ENCODE assay signal across 8 mouse cellular contexts in the genomic region with DNA sequence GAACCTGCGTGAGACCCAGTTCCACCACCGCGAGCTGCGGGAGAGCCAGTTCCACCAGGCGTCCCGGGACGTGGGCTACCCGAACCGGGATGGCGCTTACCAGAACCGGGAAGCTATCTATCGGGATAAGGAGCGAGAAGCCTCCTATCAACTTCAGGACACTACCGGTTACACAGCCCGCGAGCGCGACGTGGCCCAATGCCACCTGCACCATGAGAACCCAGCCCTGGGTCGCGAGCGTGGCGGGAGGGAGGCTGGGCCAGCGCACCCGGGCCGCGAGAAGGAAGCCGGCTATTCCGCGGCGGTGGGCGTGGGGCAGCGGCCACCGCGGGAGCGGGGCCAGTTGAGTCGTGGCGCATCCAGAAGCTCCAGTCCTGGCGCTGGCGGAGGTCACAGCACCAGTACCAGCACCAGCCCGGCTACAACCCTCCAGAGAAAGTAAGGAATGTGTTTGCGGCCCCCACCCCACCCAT. TPM values are rescaled to one million over a fixed set of nuclear protein-coding genes. Genes with fewer than 3 reads are reported as not detected.
DNase-seq lines count a peak whose midpoint lies in the region; ATAC-seq and TF ChIP-seq lines count a peak whose summit lies in the region.

No protein-coding gene starts in this region.

- ATAC-seq in intestine, embryonic 15.5 days: peak; percentile 40; the same call in 1 of the 2 replicates
- 0 out of 2 replicates have a peak, but pooled peaks have one; percentile 18 for ATAC-seq in midbrain, embryonic 13.5 days

- peak overlapping the region; percentile 87 for H3K4me2 ChIP-seq in intestine, embryonic 15.5 days (replicated peaks)
- peak overlapping the region; percentile 68 for H3K4me2 ChIP-seq in midbrain, embryonic 13.5 days (replicated peaks)

- WGBS in forebrain, embryonic 10.5 days: 20% methylated on average over 42 of the region's 42 CpGs
- 18% methylated on average over 41 of the region's 42 CpGs for WGBS in intestine, embryonic 15.5 days
- WGBS in midbrain, embryonic 13.5 days: 24% methylated on average over 42 of the region's 42 CpGs

- TF ChIP-seq CTCF in layer of hippocampus, adult 2 months (conservative IDR thresholded peaks at IDR 0.05): no peak

- H3K4me1 ChIP-seq in forebrain, embryonic 10.5 days: peaks cover 8% of the 10 kb centered on the region; the same call in 1 of the 2 replicates
- H3K4me1 ChIP-seq in intestine, embryonic 15.5 days (replicated peaks): no peaks in the 10 kb centered on the region
- H3K4me1 ChIP-seq in midbrain, embryonic 13.5 days (replicated peaks): peaks cover 15% of the 10 kb centered on the region

- H3K27ac ChIP-seq in layer of hippocampus, adult 2 months: peak overlapping the region; percentile 91
- H3K27ac ChIP-seq in forebrain, embryonic 10.5 days: peak overlapping the region; percentile 72; the same call in 1 of the 2 replicates
- H3K27ac ChIP-seq in intestine, embryonic 15.5 days: no peak overlapping the region
- no peak overlapping the region for H3K27ac ChIP-seq in midbrain, embryonic 13.5 days

- H3K9ac ChIP-seq in intestine, embryonic 15.5 days: peak overlapping the region; percentile 58
- H3K9ac ChIP-seq in midbrain, embryonic 13.5 days (replicated peaks): peak overlapping the region; percentile 69

- no peaks in the 10 kb centered on the region for H3K36me3 ChIP-seq in forebrain, embryonic 10.5 days (replicated peaks)
- H3K36me3 ChIP-seq in intestine, embryonic 15.5 days: no peaks in the 10 kb centered on the region
- no peaks in the 10 kb centered on the region for H3K36me3 ChIP-seq in midbrain, embryonic 13.5 days

- DNase-seq in layer of hippocampus, adult 2 months (ENCODE audit: low spot score in 2 of 2): no peak
- DNase-seq in layer of hippocampus, postnatal 36 days: no peak
- DNase-seq in adrenal gland, postnatal 25 days: peak; percentile 23
- DNase-seq in forebrain, embryonic 10.5 days (ENCODE audit: extremely low spot score, low spot score): no peak
- no peak for DNase-seq in frontal cortex, postnatal 10 days (ENCODE audit: low spot score in 2 of 2)
- DNase-seq in left cerebral cortex, adult 8-10 months (ENCODE audit: low spot score in 2 of 2): no peak

- H3K4me3 ChIP-seq in layer of hippocampus, adult 2 months: peak overlapping the region; percentile 72
- H3K4me3 ChIP-seq in forebrain, embryonic 10.5 days: peak overlapping the region; percentile 67
- H3K4me3 ChIP-seq in intestine, embryonic 15.5 days (replicated peaks): peak overlapping the region; percentile 59
- peak overlapping the region; percentile 61 for H3K4me3 ChIP-seq in midbrain, embryonic 13.5 days (replicated peaks)

- H3K9me3 ChIP-seq in forebrain, embryonic 10.5 days: no peaks in the 10 kb centered on the region
- no peaks in the 10 kb centered on the region for H3K9me3 ChIP-seq in intestine, embryonic 15.5 days
- no peaks in the 10 kb centered on the region for H3K9me3 ChIP-seq in midbrain, embryonic 13.5 days

- peaks cover 97% of the 10 kb centered on the region for H3K27me3 ChIP-seq in forebrain, embryonic 10.5 days (ENCODE audit: poor library complexity, severe bottlenecking)
- peaks cover 24% of the 10 kb centered on the region for H3K27me3 ChIP-seq in intestine, embryonic 15.5 days (replicated peaks)
- H3K27me3 ChIP-seq in midbrain, embryonic 13.5 days: peaks cover 91% of the 10 kb centered on the region

RNA-seq across cellular contexts. Expression of a gene that starts 0.7 kb away (rescaled TPM):
- total RNA-seq in layer of hippocampus, adult 2 months (2021): 100 to 1,000 TPM; 177 to 179 TPM
- 100 to 1,000 TPM; 157 to 165 TPM for total RNA-seq in layer of hippocampus, postnatal 36 days (2021)
- total RNA-seq in adrenal gland, postnatal 25 days (2021): 27.6 and 32.0 TPM in 2 replicates
- 1.3 and 1.4 TPM in 2 replicates for polyA plus RNA-seq in forebrain, embryonic 10.5 days (2016; fragmentation: Nextera tagmentation; extraction: Ambion mirVana)
- polyA plus RNA-seq in intestine, embryonic 15.5 days (2015; fragmentation: Nextera tagmentation; extraction: Ambion mirVana): 2.7 and 3.3 TPM in 2 replicates
- 3.2 TPM in 2 replicates for polyA plus RNA-seq in midbrain, embryonic 13.5 days (2015; fragmentation: Nextera tagmentation; extraction: Ambion mirVana)
- total RNA-seq in left cerebral cortex, adult 8-10 months (2022): 100 to 1,000 TPM; 134 to 144 (median 138) TPM

Comparison
In these comparisons a context has a peak if more than half of its experiments do, and no peak if none do; other contexts are left out.
1. H3K27ac ChIP-seq: peak in layer of hippocampus, adult 2 months (single experiment) and forebrain, embryonic 10.5 days (single experiment); none in intestine, embryonic 15.5 days (single experiment) and midbrain, embryonic 13.5 days (single experiment).
2. Peak in every context shown above with its lines, with median percentiles within 50 percentile points of each other: H3K4me3 ChIP-seq.